Mouse (Mus musculus) kidney, postnatal 10 days (tissue): ENCODE data around the gene Shank3.

Source experiments
- DNase-seq: peaks from one replicate; pipeline ENCODE4 v3.0.0; 2021; ENCODE audit warnings: mixed read lengths

Gene Shank3

GRCm38 (mm10) chr15:89525464-89525863 lies 26.0 kb downstream of the Shank3 start:
- DNase-seq = no peak

GRCm38 (mm10) chr15:89525896-89526295 lies 26.5 kb downstream of the Shank3 start:
- DNase-seq = no peak

- DNase-seq = no peak
These were observed 27.4 kb downstream of the Shank3 start for GRCm38 (mm10) chr15:89526776-89527325.

- DNase-seq = no peak
These were observed 28.0 kb downstream of the Shank3 start for GRCm38 (mm10) chr15:89527466-89527865.

GRCm38 (mm10) chr15:89528201-89528850 lies 28.9 kb downstream of the Shank3 start:
- DNase-seq = no peak

GRCm38 (mm10) chr15:89528923-89529322 lies 29.5 kb downstream of the Shank3 start:
- no peak for DNase-seq

GRCm38 (mm10) chr15:89530336-89530735 lies 30.9 kb downstream of the Shank3 start:
- peak; percentile 77 for DNase-seq

GRCm38 (mm10) chr15:89531399-89531798 lies 32.0 kb downstream of the Shank3 start:
- DNase-seq = no peak

- DNase-seq = peak; percentile 39
These were observed 32.9 kb downstream of the Shank3 start for GRCm38 (mm10) chr15:89532026-89532923.

- DNase-seq = no peak
These were observed 33.8 kb downstream of the Shank3 start for GRCm38 (mm10) chr15:89532924-89533842.

GRCm38 (mm10) chr15:89533843-89534207 lies 34.4 kb downstream of the Shank3 start:
- no peak for DNase-seq

- DNase-seq = no peak
These were observed 44.7 kb downstream of the Shank3 start for GRCm38 (mm10) chr15:89544171-89544570.

GRCm38 (mm10) chr15:89547321-89547720 lies 47.9 kb downstream of the Shank3 start:
- no peak for DNase-seq

- DNase-seq = peak; percentile 34
These were observed 48.6 kb downstream of the Shank3 start for GRCm38 (mm10) chr15:89547824-89548601.

GRCm38 (mm10) chr15:89548837-89549236 lies 49.4 kb downstream of the Shank3 start:
- DNase-seq = no peak

- DNase-seq = no peak
These were observed 51.1 kb downstream of the Shank3 start for GRCm38 (mm10) chr15:89550506-89550905.

GRCm38 (mm10) chr15:89551733-89552132 lies 52.3 kb downstream of the Shank3 start:
- no peak for DNase-seq

GRCm38 (mm10) chr15:89555591-89555990 lies 56.2 kb downstream of the Shank3 start:
- DNase-seq = no peak

- peak; percentile 46 for DNase-seq
These were observed 57.2 kb downstream of the Shank3 start for GRCm38 (mm10) chr15:89556401-89557178.

GRCm38 (mm10) chr15:89557179-89557995 lies 58.0 kb downstream of the Shank3 start:
- no peak for DNase-seq
